Mouse (Mus musculus): ENCODE results near the gene Ccnt1.

GRCm38 (mm10) chr15:98533035-98533531, 37.6 kb downstream of the Ccnt1 start:
- TF ChIP-seq ZC3H11A (IDR thresholded peaks at IDR 0.05; ENCODE audit: borderline replicate concordance, low read depth, low read length) (no peak), MAFK (IDR thresholded peaks at IDR 0.05; ENCODE audit: insufficient read depth, low read depth, low read length) (no peak)

All from ES-E14 (cell line).